Mouse (Mus musculus): ENCODE results near the gene Pcsk5.

Pcsk5 gene

DNA sequence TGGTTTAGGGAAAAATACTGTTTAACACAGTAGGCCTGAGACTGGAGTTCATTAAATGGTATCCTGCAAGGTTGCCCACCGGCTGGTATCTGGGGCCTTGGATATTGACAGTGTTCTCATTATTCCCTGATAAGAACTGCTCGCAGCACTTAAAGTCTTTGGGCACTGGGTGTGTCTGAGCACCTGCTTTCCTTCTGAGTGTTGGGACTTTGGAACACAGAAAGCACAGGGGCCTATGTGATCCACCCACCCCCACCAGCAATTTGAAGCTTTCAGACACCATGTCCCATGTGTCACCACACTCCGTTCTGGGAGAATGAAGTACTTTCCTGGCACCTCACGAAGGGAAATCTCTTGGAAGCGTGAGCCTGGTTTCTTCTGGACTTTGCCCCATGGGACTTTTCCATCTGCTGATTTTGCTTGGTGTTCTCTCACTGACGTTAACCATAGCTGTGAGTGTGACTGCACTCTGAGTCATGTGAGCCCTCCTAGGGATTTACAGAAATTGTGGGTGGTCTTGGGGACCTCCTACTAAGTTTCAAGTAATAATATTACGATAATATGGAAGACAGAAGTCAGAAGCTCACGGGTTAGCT is 92.9 kb downstream of the Pcsk5 start:
- no peak for DNase-seq (ENCODE audit: low read depth, low spot score)

GRCm38 (mm10) chr19:17741465-17741864 is 96.0 kb downstream of the Pcsk5 start:
- DNase-seq (ENCODE audit: low read depth, low spot score) = no peak

DNA sequence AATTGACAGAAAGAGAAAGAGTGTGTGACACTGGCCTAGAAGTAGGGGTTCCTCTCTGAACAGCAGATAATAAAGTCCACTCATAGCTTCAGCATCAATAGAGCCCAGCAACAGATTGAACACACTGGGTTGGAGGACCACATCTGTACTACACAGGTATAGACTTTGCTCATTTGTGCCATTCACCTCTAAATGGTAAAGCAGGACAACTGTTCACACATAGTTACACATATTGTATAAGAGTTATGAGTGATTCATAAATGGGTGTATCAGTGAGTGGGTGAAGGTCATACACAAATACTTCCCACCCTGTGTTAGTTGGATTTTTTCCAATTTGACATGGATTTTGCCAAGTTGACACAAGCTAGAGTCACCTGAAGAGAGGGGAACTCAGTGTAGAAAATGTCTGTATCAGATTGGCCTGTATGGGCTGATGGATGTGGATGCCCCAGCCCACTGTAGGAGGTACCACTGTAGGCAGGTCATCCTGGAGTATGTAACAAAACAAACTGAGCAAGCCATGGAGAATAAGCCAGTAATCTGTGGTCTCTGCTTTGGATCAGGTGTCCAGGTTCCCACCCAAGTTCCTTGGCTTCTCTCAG is 104.7 kb downstream of the Pcsk5 start:
- DNase-seq (ENCODE audit: low read depth, low spot score) = no peak

- no peak for DNase-seq (ENCODE audit: low read depth, low spot score)
These were observed 120.4 kb downstream of the Pcsk5 start for GRCm38 (mm10) chr19:17717066-17717465.

DNA sequence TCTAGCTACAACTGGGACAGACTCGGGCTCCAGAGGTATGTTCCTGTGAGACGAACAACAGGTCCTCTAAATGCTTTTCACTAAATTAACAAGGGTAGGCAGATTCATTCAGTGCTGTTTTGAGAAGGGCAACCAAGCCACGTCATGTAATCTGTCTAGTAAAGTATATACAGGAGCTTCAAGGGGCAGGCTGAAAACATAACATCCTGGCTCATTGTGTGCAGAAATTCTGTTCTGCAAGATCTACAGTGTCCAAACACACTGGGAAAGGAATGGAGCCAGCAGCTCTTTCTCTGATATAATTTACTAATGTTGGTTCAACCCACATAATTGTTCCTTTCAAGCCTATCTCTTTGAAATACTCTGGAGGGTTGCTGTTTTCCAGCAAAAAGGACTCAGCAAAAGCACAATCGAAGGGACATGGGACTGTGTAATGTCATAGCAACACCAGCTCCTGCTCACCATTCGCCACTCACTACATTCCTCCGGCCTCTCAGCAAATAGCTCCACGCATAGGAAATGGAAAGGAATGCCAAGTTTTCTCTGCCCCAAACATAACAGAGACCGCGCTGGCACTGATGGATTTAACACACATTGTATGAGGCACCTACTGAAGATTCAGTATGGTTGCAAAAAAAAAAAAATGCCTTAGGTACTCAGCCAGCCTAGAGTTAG is 122.0 kb downstream of the Pcsk5 start:
- no peak for DNase-seq (ENCODE audit: low read depth, low spot score)

DNA sequence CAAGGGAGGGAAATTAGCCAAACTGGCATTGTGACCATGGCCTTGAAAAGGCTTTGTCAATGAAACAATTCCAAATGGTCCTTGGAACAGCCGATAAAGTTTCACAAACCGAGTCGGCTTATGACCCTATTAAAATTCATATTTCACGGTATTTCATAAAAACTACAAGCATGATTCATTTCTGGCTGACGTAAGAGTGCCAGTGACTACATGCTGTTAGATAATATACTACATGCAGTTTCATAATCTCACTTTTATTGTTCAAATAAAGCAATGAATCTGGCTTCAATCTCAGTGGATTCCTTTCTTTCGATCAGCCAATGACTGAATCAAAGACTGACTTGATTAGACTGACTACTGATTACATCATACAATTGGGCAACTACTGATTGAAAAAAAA is 145.8 kb downstream of the Pcsk5 start:
- no peak for DNase-seq (ENCODE audit: low read depth, low spot score)

GRCm38 (mm10) chr19:17678371-17678770 is 159.1 kb downstream of the Pcsk5 start:
- no peak for DNase-seq (ENCODE audit: low read depth, low spot score)

DNA sequence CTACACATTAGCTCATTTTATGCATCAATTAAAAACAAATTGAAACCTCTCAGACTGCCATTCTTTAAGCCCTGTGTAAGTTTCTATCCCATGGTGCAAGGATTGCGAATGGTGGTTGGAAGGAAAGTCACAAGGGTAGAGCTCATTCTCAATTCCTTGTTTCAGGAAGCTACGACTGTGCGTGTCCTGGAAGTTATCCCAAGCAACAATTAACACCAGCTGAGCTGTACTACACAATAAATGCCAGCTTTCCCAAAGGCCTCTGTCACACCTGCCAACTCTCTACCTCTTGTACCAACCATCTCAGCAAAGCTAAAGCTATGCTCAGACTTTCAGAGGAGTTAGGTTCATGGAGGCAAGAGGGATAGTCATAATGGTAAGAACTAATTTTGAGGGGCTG is 174.8 kb downstream of the Pcsk5 start:
- DNase-seq (ENCODE audit: low read depth, low spot score) = no peak

DNA sequence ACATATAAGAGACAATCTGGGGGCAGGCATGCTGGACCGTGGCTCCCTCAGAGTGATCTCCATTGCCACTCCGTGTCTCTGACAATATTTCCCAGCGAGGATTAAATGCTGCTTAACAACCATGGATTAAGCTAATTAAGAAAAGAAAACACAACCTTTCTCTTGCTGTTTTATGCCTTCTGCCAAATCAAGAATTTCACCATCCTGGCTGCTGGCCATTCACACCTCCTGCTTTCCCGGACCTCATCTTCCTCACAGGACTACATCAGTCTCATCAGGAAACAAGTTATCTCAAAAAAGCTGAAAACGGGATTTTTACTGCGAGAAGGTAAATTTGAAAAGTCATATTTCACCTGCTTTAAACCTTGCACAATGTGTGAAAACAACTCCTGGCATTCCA is 175.2 kb downstream of the Pcsk5 start:
- DNase-seq (ENCODE audit: low read depth, low spot score) = no peak

- no peak for DNase-seq (ENCODE audit: low read depth, low spot score)
These were observed 178.1 kb downstream of the Pcsk5 start for GRCm38 (mm10) chr19:17659321-17659720.

DNA sequence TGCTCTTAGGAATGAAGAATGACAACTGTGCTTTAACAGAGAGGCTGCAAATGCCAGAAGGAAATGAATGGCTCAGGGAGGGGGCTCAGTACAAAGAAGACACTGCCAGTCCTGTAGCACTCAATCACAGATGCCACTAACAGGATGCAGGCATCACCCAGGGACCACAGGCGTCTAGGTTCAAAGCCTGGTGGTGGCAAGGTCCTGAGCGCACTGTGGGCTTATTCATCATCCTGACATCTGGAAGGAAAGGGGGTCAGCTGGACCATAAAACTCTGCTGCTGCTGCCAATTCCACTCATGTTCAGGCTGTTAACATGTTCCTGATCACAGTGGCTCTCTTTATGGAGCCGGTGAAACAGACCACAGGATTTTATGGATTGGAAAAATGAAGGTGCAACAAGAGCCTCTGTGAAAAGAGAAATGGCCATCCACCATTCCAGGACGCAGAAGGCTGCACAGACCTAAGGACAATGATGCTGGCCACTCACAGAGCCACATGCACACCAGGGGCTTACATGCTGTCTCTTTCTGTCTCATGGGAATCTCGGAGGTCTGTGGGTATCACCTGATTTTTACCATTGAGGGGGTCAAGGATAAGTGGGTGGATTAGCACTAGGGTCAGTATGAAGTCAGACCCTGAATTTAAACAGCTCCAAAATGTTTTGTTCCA is 186.5 kb downstream of the Pcsk5 start:
- no peak for DNase-seq (ENCODE audit: low read depth, low spot score)

- no peak for DNase-seq (ENCODE audit: low read depth, low spot score)
These were observed 187.5 kb downstream of the Pcsk5 start for GRCm38 (mm10) chr19:17649967-17650366.

GRCm38 (mm10) chr19:17643128-17643797 is 194.2 kb downstream of the Pcsk5 start:
- no peak for DNase-seq (ENCODE audit: low read depth, low spot score)

- no peak for DNase-seq (ENCODE audit: low read depth, low spot score)
These were observed 201.4 kb downstream of the Pcsk5 start for GRCm38 (mm10) chr19:17635984-17636383.

- no peak for DNase-seq (ENCODE audit: low read depth, low spot score)
These were observed 221.8 kb downstream of the Pcsk5 start for GRCm38 (mm10) chr19:17615646-17616045.

- DNase-seq (ENCODE audit: low read depth, low spot score) = no peak
These were observed 230.9 kb downstream of the Pcsk5 start for GRCm38 (mm10) chr19:17606510-17606909.

- no peak for DNase-seq (ENCODE audit: low read depth, low spot score)
These were observed 231.3 kb downstream of the Pcsk5 start for GRCm38 (mm10) chr19:17606093-17606492.

GRCm38 (mm10) chr19:17603322-17603721 is 234.1 kb downstream of the Pcsk5 start:
- no peak for DNase-seq (ENCODE audit: low read depth, low spot score)

DNA sequence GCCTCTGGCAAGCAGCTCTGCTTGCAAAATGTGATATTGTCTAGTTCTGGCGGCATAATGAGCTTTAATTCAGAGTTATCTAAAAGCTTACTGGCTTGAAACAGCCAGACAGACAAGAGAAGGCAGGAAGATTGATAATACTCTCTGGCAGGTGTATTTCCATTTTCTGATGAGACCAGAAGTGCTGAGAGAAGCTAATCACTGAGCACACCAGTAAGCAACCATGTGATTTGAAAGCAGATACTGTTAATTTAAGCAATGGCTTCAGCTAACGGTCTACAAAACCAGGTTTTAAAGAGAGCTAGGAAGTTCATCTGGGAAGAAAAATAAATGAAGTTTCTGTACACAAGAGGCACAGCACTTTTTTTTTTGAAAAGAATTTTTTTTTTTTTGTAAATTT is 237.1 kb downstream of the Pcsk5 start:
- no peak for DNase-seq (ENCODE audit: low read depth, low spot score)

GRCm38 (mm10) chr19:17592790-17593189 is 244.6 kb downstream of the Pcsk5 start:
- no peak for DNase-seq (ENCODE audit: low read depth, low spot score)

DNA sequence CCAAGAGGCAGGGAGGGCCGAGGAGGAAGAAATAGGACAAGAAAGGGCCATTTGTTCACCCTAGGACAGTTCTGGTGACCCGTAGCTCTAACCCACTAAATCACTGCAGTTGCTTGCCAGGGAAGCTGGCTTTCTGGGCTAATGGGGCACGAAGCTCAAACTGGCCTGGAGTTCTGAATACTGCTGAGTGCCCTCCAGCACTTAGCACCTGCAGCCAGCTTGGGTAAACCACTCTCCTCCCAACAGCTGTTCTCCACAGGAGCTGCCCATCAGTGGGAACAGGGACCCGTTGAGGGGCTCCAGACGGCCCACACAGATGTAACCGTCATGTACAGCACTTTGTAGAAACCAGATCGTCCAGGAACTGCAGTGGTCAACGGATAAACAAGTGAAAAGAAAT is 246.1 kb downstream of the Pcsk5 start:
- DNase-seq (ENCODE audit: low read depth, low spot score) = no peak

DNA sequence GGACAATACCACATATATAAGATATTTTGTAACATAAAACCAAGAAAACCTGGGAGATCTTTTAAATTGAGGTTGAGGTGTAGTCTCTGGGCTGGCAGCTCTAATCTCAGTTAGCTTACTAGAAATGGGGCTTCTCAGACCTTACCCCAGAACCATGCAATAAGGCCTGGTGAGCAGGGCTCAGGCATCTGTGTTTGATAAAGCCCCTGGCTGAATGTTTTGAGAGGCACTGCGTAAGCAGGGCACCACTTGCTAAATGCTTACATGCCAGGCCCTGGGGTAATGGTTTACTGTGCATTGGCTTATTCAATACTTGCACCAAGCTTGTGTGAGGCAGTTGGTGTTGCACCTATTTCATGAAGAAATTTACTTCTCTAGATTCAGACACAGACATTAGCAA is 247.1 kb downstream of the Pcsk5 start:
- DNase-seq (ENCODE audit: low read depth, low spot score) = no peak

Data from A20 (cell line).